Mouse (Mus musculus) WW6 (cell line): Measurements from ENCODE around the gene Tiparp.

ENCODE experiments used
- DNase-seq: peaks from one replicate; pipeline ENCODE4 v3.0.0-alpha.2; 2013; ENCODE audit warnings: low read depth, low spot score

Tiparp gene

DNA sequence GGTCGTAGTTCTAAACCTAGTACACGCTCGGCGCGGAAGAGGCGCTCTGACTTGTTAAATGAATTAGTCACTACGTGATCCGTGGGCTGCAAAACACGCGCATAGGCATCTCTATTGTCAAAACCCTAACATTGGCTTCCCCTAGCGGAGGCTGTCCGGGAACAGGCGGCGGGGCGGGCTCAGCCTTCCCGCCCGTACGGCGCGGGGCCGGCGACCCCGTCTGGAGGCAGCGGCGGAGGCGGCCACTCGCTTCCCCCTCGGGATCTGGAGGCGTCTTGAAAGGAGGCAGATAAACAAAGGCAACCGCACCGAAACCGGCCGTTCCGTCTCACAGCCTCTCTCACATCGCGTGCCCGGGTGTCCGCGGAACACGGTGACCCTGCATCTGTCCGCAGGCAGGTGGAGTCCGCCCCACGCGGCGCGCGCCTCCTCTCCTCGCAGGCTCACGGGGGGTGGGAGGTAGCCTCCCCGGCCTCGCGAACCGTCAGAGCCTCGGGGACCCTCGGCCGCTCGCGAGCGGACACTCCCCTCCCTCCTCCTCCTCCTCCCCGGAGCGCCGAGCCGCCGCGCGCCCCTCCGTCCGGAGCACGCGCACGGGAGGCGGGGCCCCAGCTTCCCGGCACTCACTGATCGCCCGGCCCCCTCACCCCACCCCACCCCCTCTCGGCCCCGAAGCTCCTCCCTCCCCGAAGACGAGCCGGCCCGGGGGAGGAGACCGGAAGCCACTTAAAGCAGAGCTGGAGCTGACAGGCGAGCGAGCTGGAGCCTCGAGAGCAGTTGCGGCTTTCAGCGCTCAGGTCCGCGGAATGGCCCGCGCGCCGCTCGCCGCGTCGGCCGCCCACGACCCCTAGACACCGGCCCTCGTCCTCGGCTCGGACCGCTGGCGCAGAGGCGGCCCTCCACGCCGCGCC is at the start of gene Tiparp:
Gene Tiparp, plus strand, starts transcription at position 720 of the 911 bp plus-strand sequence.
- peak; percentile 73 for DNase-seq

DNA sequence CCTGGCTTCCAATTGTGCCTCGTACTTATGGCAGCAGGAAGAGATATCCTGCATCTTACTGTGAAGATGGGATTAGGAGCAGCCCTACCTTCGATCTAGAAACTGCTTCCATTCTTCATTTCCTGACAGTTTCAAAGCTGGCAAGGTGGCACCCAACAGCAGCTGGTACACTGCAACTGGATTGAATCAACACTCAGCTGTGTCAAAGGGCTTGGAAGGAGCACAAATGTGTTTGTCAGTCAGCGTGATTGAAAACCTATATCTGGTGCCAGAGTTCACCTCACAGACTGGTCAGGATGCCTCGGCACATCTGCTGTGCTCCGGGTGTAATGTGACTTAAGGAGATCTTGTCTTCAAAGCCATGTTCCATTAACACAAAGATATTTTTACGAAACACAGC is 47.5 kb upstream of the Tiparp start:
- no peak for DNase-seq

- no peak for DNase-seq
These were observed 45.9 kb upstream of the Tiparp start for GRCm38 (mm10) chr3:65482266-65482665.

- no peak for DNase-seq
These were observed 45.4 kb upstream of the Tiparp start for GRCm38 (mm10) chr3:65482698-65483407.

GRCm38 (mm10) chr3:65484161-65484733 is 44.0 kb upstream of the Tiparp start:
- no peak for DNase-seq

GRCm38 (mm10) chr3:65487419-65488088 is 40.7 kb upstream of the Tiparp start:
- no peak for DNase-seq

DNA sequence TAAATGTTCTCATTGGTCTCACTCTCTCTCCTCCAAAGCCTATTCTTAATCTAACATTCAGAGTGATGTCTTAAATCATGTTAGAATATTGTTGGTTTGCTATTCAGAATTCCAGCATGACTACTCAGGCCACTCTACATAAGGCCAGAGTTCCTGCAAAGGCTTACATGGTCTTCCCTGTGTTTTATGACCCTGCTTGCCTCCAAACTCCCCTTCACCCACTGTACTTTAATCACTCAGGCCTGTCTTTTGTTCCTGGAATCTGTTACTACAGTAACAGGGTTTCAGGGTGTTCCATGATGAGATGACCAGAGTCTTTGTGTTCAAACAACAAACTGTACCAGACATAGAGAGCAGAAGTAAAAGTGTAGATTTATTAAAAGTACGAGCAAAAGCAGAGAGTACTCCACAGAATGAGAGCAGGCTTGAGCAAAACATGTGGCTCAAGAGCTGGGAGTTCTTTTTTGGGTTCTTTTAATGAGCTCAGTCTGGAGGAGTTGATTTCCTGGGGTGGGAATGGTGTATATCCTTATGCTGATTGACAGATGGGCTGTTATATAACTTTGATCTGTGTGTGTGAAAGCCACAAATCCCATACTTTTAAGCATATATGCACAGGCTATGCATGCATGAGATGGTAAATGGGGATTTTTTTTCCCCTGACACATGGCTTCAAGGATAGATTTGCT is 39.5 kb upstream of the Tiparp start:
- no peak for DNase-seq

GRCm38 (mm10) chr3:65489601-65490000 is 38.6 kb upstream of the Tiparp start:
- no peak for DNase-seq

GRCm38 (mm10) chr3:65494291-65494763 is 33.9 kb upstream of the Tiparp start:
- DNase-seq = no peak

DNA sequence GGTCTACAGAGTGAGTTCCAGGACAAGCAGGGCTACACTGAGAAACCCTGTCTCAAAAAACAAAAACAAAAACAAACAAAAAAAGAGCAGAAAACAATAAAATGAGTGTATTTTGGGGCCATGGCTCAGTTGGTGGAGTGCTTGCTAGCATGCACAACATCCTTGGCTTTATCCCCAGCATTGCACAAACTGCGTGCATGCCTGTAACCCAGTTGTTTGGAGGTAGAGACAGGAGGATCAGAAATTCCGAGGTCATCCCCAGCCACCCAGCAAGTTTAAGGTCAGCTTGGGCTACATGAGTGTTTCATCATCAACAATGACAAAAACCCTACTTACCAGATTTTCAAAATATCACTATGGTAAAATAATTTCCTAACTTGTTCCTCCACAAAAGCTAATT is 20.4 kb upstream of the Tiparp start:
- DNase-seq = no peak

DNA sequence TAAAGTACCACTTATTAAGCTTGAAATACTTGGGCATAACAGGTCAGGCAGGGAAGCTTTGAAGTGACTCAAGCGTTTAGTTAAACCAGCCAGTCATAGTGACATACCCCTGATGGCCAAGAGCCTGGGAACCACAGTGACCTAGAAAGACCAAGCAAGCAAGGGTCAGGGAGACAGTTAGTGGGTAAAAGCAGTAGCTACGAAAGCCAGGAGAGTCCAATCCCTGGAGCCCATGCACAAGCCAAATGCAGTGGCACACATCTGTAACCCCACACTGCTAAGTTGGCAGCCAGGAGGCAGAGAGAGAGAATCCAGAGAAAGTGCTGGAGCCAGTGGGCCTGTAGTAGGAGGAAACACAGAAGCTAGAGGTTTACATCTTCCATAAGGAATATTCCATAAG is 17.6 kb upstream of the Tiparp start:
- DNase-seq = no peak

- no peak for DNase-seq
These were observed 12.5 kb upstream of the Tiparp start for GRCm38 (mm10) chr3:65515751-65516150.

DNA sequence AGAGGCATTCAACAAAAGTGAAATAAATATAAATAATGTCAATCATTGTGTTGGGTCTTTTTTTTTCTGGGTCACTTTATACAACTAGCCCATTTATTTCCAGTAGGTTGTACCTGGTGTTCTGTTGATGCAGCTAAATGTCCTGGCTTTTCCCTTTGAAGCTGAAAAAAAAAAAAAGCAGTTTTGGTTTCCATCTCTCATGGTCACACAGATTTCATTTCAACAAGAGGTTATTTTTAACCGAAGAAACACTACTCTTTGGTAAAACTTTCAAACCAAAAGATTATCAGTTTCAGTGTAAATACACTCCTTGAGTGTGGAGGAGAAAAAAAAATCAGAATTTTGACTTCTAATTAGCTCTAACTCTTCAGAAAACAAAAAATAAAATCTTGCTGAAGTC is 11.7 kb upstream of the Tiparp start:
- DNase-seq = no peak

DNA sequence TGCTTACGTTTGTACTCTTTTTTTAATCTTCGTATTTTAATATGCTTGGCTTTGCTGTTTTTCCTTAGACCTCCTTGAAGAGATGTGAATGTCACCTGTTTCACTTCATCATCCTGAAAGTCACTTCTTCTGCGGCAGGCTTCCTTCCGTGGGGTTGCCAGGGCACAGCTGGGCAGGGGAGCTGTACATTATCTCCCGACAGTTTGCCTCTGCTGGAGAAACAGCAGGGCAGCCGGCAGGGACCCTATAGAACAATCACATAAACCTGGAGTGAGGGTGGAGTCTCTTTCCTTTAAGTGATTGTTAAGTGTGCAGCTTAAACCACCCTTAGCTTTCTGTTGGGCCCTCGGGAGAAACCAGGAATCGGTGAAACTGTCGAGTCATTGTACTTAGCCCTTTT is 11.1 kb upstream of the Tiparp start:
- DNase-seq = no peak

- no peak for DNase-seq
These were observed 10.3 kb upstream of the Tiparp start for GRCm38 (mm10) chr3:65517747-65518527.

DNA sequence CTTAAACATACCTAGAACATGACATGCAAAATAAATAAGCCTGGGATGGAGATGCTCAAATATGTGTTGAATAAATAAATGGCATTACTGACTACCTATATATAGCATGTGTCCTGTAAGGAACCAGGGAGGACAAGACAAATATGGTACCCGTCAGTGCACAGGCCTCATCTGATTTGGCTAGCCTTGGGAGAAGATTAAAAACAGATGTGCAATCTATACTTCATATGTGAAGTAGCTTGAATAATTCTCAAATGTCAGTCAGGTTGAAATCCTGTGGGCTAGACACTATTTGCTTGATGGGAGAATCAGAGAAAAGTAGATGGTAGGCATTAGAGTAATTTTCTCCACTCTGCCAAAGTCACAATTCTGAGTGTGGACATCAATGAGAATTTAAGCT is 6.8 kb upstream of the Tiparp start:
- DNase-seq = no peak

GRCm38 (mm10) chr3:65523397-65523796 is 4.8 kb upstream of the Tiparp start:
- DNase-seq = no peak

- DNase-seq = no peak
These were observed 2.5 kb upstream of the Tiparp start for GRCm38 (mm10) chr3:65525731-65526130.

DNA sequence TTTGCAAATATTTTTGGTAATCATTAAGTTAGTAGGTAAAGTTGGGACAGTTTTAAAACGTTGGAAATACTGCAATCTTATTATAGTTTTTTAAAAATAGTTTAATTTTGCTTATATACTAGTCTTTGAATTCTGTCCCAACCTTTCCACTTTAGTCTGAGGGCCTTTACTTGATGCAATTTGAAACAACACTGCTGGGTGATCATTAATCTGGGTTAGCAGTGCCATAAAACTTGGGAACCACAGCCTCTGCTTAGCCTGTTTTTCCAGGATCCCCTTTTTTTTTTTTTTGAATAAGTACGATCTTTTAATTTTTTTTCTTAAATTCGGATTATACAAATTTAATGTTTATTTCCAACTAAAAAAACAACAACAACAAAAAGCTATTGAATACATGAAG is 1.0 kb upstream of the Tiparp start:
- DNase-seq = no peak
